Mouse (Mus musculus) ES-E14 (cell line): Measurements from ENCODE around the gene Pgm2. TPM values are rescaled to one million over a fixed set of nuclear protein-coding genes. Genes with fewer than 3 reads are reported as not detected.

Experiments used
- DNase-seq: peaks from one replicate; pipeline ENCODE4 v3.0.0-alpha.2; 2013; ENCODE audit warnings: low read depth, low spot score
- H3K27ac ChIP-seq: 2 replicates; pipeline ENCODE4 v1.5.1; 2012; ENCODE audit warnings: low read depth, mild to moderate bottlenecking, low read length, moderate library complexity, mixed read lengths; ENCODE audit not compliant: poor library complexity, insufficient read depth, severe bottlenecking
- H3K36me3 ChIP-seq: 2 replicates; pipeline ENCODE4 v1.6.1; 2012; ENCODE audit warnings: mild to moderate bottlenecking, low read length, moderate library complexity, mixed read lengths; ENCODE audit not compliant: control insufficient read depth, poor library complexity, insufficient read depth, severe bottlenecking
- H3K4me1 ChIP-seq, 2 experiments: fragments of 150-350 bp in 1 of 2; sonication (generic) in 1 of 2; 2 replicates each; pipeline ENCODE4 v1.6.1; 2012; ENCODE audit warnings: low read length in 2 of 2, mild to moderate bottlenecking in 1 of 2, mixed read lengths in 1 of 2; ENCODE audit not compliant: control insufficient read depth in 2 of 2, insufficient read depth in 2 of 2, poor library complexity in 1 of 2
- H3K4me3 ChIP-seq, 2 experiments: fragments of 150-350 bp in 1 of 2; sonication (generic) in 1 of 2; 2 replicates each; pipeline ENCODE4 v1.5.1; 2012; ENCODE audit warnings: low read length in 2 of 2, low read depth in 1 of 2, mild to moderate bottlenecking in 1 of 2, mixed read lengths in 1 of 2; ENCODE audit not compliant: insufficient read depth in 1 of 2, poor library complexity in 1 of 2, severe bottlenecking in 1 of 2
- H3K9ac ChIP-seq: 2 replicates; pipeline ENCODE4 v1.6.1; 2012; ENCODE audit warnings: low read depth, mild to moderate bottlenecking, low read length, mixed read lengths; ENCODE audit not compliant: poor library complexity, insufficient read depth, severe bottlenecking
- H3K9me3 ChIP-seq: fragments of 150-350 bp; sonication (generic); 2 replicates; pipeline ENCODE4 v1.6.1; 2012; ENCODE audit warnings: low read depth, mild to moderate bottlenecking, low read length; ENCODE audit not compliant: control insufficient read depth, insufficient read depth
- CHD2 ChIP-seq: IDR thresholded peaks from 2 replicates; pipeline ENCODE4 v1.6.1; 2014; ENCODE audit warnings: mild to moderate bottlenecking, low read depth, low read length, inconsistent platforms
- HCFC1 ChIP-seq: IDR thresholded peaks from 2 replicates; pipeline ENCODE4 v1.6.1; 2012; ENCODE audit warnings: low read length, inconsistent platforms, borderline replicate concordance; ENCODE audit not compliant: insufficient read depth
- MAFK ChIP-seq: IDR thresholded peaks from 2 replicates; pipeline ENCODE4 v1.6.1; 2014; ENCODE audit warnings: mild to moderate bottlenecking, low read depth, low read length, inconsistent platforms; ENCODE audit not compliant: insufficient read depth
- ZC3H11A ChIP-seq: IDR thresholded peaks from 2 replicates; pipeline ENCODE4 v1.6.1; 2012; ENCODE audit warnings: low read depth, mild to moderate bottlenecking, inconsistent platforms, low read length, borderline replicate concordance
- ZNF384 ChIP-seq: IDR thresholded peaks from 2 replicates; pipeline ENCODE4 v1.6.1; 2012; ENCODE audit warnings: low read depth, low read length, inconsistent platforms
- in situ Hi-C, 2 experiments: fragments of 600-800 bp; cut with MboI; formaldehyde crosslinking; loops; one replicate each; pipeline ENCODE4 v1.15.1; 2025; ENCODE audit warnings: low sequenced_read_pairs in 2 of 2, inconsistent platforms in 1 of 2; ENCODE audit not compliant: unreplicated experiment in 2 of 2
- total RNA-seq: library from RNA; depleted of rRNA; stranded (reverse); fragments of 300-350 nt; gene quantifications from 2 replicates; pipeline ENCODE4 v1.2.3, GENCODE M21; 2012

Gene Pgm2
- total RNA-seq, 1 experiment = 11.9 TPM

- Histone ChIP-seq H3K9ac (no peak overlapping the region), H3K9me3 (no peaks in the 10 kb centered on the region), H3K36me3 (no peaks in the 10 kb centered on the region), H3K4me1 (peaks cover 0 to 3% of the 10 kb centered on the region in 2 experiments; a peak in 1 of 4 replicates), H3K4me3 (peak overlapping the region; percentile 68 to 77), H3K27ac (no peak overlapping the region)
- in situ Hi-C loops = no loop called here
- no peak for DNase-seq
- no peak for TF ChIP-seq ZNF384
- TF ChIP-seq ZC3H11A = no peak
- no peak for TF ChIP-seq CHD2
- TF ChIP-seq MAFK = no peak
- TF ChIP-seq HCFC1 = no peak
These were observed 68.1 kb downstream of the Pgm2 start for GRCm38 (mm10) chr5:64160705-64161391.

- TF ChIP-seq ZNF384 (no peak), HCFC1 (no peak), ZC3H11A (no peak), MAFK (no peak), CHD2 (no peak)
- H3K36me3 ChIP-seq = no peaks in the 10 kb centered on the region
- no peak overlapping the region for H3K9ac ChIP-seq
- in situ Hi-C loops = no loop called here
- no peaks in the 10 kb centered on the region for H3K9me3 ChIP-seq
- no peak for DNase-seq
- H3K4me3 ChIP-seq = no peak overlapping the region
- H3K27ac ChIP-seq = no peak overlapping the region
- H3K4me1 ChIP-seq = peaks cover 0 to 3% of the 10 kb centered on the region in 2 experiments; a peak in 1 of 4 replicates
These were observed 69.2 kb downstream of the Pgm2 start for GRCm38 (mm10) chr5:64161917-64162316.

- TF ChIP-seq MAFK = no peak
- no peak for TF ChIP-seq CHD2
- no peak for TF ChIP-seq HCFC1
- TF ChIP-seq ZC3H11A = no peak
- no peak for TF ChIP-seq ZNF384
- in situ Hi-C loops = no loop called here
These were observed 69.8 kb downstream of the Pgm2 start for GRCm38 (mm10) chr5:64162582-64162981.

GRCm38 (mm10) chr5:64164414-64164813 is 71.7 kb downstream of the Pgm2 start:
- no peak for DNase-seq
- H3K9ac ChIP-seq = no peak overlapping the region
- H3K36me3 ChIP-seq = no peaks in the 10 kb centered on the region
- H3K4me3 ChIP-seq = no peak overlapping the region
- peaks cover 0 to 3% of the 10 kb centered on the region in 2 experiments; a peak in 1 of 4 replicates for H3K4me1 ChIP-seq
- in situ Hi-C loops = no loop called here
- TF ChIP-seq ZNF384 (no peak), HCFC1 (no peak), ZC3H11A (no peak), MAFK (no peak), CHD2 (no peak)
- H3K27ac ChIP-seq = no peak overlapping the region
- no peaks in the 10 kb centered on the region for H3K9me3 ChIP-seq

More at GRCm38 (mm10) chr5:64162582-64162981, 69.8 kb downstream of the Pgm2 start:
- Histone ChIP-seq H3K4me3 (no peak overlapping the region), H3K4me1 (peaks cover 0 to 3% of the 10 kb centered on the region in 2 experiments; a peak in 1 of 4 replicates), H3K9ac (no peak overlapping the region), H3K9me3 (no peaks in the 10 kb centered on the region), H3K36me3 (no peaks in the 10 kb centered on the region), H3K27ac (no peak overlapping the region)
- DNase-seq = no peak
